Mouse (Mus musculus) R1 (cell line): ENCODE measurements around the gene Tesk2.

Source experiments
- DNase-seq: peaks from one replicate; pipeline ENCODE4 v3.0.0-alpha.2; 2018; ENCODE audit warnings: low read depth, low spot score

Gene Tesk2

DNA sequence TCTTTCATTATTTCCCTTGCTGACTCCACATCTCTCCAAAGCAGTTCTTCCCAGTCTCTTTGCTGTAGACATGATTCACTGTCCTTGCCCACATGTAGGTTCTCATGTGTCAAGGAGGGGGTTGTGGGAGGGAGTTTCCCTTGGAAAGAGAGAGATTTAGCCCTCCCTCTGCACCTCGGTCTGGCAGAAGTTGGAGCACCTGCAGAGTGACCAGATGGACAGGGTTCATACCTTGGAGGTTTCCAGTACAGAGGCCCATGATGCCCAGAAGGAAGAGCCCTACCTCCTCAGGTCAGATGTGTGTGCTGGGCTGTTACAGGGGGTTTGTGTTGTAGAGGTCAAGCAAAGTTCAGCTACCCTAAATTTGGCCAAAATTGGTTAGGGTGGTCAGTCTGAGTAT lies 8.2 kb upstream of the Tesk2 start:
- DNase-seq: no peak

- DNase-seq: peak; percentile 88
Observed at GRCm38 (mm10) chr4:116719396-116719795, 1.4 kb upstream of the Tesk2 start.

- no peak for DNase-seq
Observed at GRCm38 (mm10) chr4:116721098-116721628, 415 bp downstream of the Tesk2 start.

GRCm38 (mm10) chr4:116722230-116722629 lies 1.5 kb downstream of the Tesk2 start:
- DNase-seq: peak; percentile 61

DNA sequence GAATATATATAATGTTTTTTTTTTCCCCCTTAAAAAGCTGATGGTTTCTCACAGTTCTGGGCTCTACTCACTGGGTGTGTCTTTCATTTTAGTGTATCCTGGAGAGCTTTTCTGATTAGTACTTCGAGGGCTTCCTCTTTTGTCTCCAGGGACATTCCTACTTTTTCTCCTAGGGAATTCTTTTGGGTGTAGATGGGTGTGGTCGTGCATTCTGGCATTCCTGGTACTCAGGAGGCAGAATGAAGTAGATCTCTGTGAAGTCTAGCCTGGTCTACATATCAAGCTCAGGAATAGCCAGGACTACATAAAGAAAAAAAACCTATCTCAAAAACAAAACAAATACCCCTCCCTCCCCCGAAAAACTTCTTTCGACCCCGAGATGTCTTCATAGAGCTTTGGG lies 4.7 kb downstream of the Tesk2 start:
- DNase-seq: peak; percentile 98

- no peak for DNase-seq
Observed at GRCm38 (mm10) chr4:116727401-116727800, 6.7 kb downstream of the Tesk2 start.

GRCm38 (mm10) chr4:116729532-116729931 lies 8.8 kb downstream of the Tesk2 start:
- no peak for DNase-seq

- peak; percentile 71 for DNase-seq
Observed at GRCm38 (mm10) chr4:116731077-116731476, 10.3 kb downstream of the Tesk2 start.

GRCm38 (mm10) chr4:116732355-116732754 lies 11.6 kb downstream of the Tesk2 start:
- DNase-seq: no peak

DNA sequence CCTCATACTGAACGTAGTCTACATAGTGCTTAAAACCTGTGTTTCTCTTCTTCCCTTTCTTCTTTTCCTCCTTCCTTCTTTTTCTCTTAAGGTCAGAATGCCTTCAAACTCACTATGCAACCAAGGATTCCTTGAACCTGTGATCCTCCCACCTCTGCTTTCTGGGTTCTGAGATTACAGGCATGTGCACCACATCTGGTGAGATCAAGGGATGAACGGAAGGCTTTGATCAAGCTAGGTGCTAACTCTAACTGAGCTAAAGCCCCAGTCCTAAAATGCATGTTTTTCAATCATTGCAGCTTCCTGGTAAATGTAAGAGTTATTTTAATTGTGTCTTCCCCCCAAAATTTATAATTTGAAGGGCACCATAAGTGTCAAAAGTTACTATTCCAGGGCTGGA lies 14.2 kb downstream of the Tesk2 start:
- no peak for DNase-seq

GRCm38 (mm10) chr4:116738972-116739751 lies 18.4 kb downstream of the Tesk2 start:
- no peak for DNase-seq

DNA sequence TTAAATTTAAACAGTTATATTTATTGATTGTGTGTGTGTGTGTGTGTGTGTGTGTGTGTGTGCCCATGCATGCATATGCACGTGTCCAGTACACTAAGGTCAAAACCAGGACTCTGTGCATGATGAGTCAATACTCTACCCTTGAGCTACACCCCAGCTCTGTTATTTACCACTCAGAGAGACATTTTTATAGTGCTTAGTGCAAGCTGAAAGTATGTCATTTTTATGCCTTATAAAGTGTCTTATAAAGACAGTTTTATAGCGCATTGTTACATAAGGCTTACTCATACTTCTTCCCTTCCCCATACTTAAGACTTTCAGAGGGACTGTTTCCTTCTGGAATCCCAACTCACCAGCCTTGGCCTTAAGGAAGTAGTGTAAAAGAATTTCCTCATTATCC lies 29.0 kb downstream of the Tesk2 start:
- DNase-seq: no peak

GRCm38 (mm10) chr4:116761914-116762313 lies 41.2 kb downstream of the Tesk2 start:
- no peak for DNase-seq

DNA sequence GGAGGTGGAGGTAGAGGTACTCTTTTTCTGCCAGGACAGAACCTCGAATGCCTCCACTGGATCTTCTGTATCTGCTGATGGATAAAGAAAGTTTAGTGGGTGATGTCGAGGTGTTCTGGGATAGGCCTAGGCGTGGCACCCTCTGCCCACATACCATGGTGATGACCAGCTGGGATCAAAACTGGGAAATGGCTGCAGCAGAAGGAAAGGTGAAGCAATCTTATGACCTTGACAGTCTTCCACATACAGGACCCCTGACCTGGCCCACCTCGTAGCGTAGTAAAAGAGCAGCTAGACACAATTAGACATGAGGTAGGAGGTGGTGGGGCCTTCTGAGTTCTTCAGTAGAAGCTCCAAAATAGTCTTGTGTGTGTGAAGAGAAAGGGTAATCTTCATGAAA lies 43.3 kb downstream of the Tesk2 start:
- DNase-seq: peak; percentile 57

DNA sequence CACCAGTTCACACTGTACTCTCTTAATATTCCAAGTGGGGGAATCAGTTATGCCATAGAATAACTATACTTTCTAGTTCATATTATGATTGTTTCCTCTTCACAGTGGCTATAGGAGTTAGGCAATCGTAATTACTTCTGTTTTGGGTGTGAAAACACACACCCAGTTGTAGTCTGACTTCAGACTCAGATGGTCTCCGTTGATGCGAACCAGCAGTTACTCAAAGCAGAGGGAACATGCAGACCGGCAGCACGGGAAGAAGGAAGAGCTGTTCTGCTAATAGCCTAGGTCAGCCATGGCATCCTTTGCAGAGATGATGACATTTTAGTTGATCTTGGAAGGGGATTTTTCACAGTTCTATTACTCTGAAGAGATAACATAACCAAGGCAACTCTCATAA lies 47.8 kb downstream of the Tesk2 start:
- no peak for DNase-seq

- peak; percentile 78 for DNase-seq
Observed at GRCm38 (mm10) chr4:116769060-116769459, 48.3 kb downstream of the Tesk2 start.

DNA sequence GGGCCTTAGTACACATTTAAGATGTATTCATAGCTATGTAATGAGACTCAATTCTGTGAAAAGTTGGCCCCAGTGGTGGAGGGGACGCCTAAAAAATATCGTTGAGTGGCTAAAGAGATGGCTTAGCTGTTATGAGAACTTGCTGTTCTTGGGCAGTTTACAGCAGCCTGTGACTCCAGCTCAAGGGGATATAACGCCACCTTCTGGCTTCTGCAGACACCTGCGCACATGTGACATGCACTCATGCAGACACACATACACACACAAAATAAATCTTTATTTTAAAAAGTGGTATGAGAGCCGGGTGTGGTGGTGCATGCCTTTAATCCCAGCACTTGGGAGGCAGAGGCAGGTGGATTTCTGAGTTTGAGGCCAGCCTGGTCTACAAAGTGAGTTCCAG lies 55.6 kb downstream of the Tesk2 start:
- peak; percentile 60 for DNase-seq

- no peak for DNase-seq
Observed at GRCm38 (mm10) chr4:116777079-116777478, 56.3 kb downstream of the Tesk2 start.

DNA sequence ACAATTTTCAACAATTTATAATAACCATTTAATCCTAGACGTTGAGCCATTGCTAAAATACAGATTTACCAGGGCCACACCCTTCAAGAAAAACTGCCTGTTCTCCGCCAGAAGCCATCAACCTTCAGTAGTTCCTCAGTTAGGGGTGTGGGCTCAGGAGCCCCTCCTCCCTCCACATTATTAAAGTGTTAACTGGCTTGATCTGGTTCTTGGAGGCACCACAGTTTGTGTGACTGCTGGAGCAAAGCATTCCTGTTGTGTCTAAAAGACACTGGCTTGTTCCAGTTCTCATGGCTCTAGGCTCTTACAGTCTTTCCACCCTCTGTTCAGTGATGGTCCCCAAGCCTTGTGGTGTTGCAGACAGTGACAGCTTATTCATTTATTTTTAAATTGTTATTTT lies 59.8 kb downstream of the Tesk2 start:
- peak; percentile 84 for DNase-seq

DNA sequence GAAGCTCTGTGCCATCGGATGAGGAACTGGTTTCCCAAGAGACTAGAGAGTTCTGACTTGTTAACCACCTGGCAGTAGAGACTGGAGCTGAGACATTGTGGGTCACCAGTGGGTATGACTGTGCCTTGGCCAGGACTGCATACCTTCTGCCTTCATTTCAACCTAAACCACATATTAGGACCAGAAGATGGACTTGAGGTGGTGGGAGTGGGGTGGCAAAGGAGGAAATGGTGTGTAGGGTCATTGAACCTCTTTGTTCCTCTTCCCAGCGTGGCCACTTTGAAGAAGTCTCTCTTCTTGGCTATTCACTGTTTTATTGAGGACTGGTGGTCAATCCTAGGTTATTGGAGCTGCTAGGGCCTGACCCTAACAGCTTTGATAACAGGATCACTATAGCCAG lies 60.6 kb downstream of the Tesk2 start:
- DNase-seq: no peak

DNA sequence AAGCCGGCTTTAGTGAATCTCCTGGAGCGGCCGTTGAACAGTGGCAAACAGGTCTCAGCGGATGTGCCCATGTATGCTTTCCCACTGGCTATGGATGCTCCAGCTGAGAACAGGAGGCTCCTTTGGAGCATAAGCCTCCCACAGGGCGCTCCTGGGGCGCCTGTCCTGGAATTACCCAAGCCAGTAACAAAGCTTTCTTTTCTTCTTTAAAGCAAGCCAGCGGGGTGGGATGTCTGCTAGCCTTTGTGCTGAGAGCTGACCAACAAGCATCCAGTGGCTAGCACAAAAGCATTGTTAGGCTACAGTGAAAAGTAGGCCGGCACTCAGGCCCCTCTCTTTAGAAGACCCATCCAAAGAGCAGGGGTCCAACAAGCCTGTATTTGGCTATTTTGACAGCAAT lies 61.4 kb downstream of the Tesk2 start:
- peak; percentile 92 for DNase-seq

- peak; percentile 68 for DNase-seq
Observed at GRCm38 (mm10) chr4:116786587-116786986, 65.8 kb downstream of the Tesk2 start.

- DNase-seq: peak; percentile 35
Observed at GRCm38 (mm10) chr4:116787985-116788760, 67.4 kb downstream of the Tesk2 start.
